Mouse (Mus musculus) small intestine, adult 2 months (tissue): ENCODE measurements around the gene Foxp2.

Experiments
- CTCF ChIP-seq: fragments of 200-500 bp; IDR thresholded peaks from 2 replicates; pipeline ENCODE4 v1.5.1; 2012; ENCODE audit warnings: low read depth, mild to moderate bottlenecking, control low read depth, inconsistent platforms, low read length, moderate library complexity, mixed read lengths; ENCODE audit not compliant: insufficient replicate concordance, insufficient read length; ENCODE audit errors: extremely low read depth
- POLR2A ChIP-seq: fragments of 200-500 bp; IDR thresholded peaks from 2 replicates; pipeline ENCODE4 v1.6.1; 2012; ENCODE audit warnings: low read depth, mild to moderate bottlenecking, control low read depth, inconsistent platforms, low read length, moderate library complexity

DNA sequence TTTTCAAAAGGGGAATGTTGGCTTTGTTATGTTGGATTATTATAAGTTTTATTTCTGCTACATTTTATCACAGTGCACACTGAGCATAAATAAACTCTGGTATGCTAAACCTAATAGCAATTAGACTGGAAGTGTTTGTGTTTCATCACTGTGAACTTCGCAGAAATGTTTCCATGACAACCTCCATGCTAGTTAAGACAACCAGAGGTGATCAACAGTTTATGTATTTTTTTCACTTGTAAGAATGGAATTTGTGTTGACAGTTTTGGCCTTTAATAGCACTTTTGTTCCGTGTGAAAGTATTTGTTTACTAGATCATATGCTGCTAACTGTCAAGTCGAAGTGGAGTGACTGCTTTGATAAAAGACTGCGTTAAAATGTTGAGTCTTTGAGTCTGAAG, 51.6 kb downstream of the Foxp2 start:
- TF ChIP-seq CTCF (no peak), POLR2A (no peak)
